1 mouse cellular context compared by ENCODE assay signal in the genomic region with DNA sequence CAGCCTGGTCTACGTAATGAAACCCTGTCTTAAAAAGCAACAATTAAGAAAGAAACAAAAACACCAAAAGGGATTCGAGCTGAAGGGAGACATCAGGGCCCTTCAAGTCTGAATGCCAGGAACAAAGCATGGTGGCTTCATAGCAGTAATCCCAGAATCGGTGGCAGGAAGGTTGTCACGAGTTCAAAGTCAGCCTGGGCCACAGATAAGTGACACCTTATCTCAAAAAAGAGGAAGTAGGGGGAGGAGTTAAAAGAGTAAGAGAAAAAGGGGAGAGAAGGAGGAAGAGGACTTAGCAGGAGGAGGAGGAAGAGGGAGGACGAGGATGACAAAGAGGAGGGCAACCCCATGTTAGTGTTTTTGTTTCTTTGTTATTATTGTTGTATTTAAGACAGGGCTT.
TF ChIP-seq lines count a peak whose summit lies in the region.

No protein-coding gene starts in this region.

TF ChIP-seq in MEL, 35 proteins besides CTCF, POLR2A, EP300 and RAD21:
- TF ChIP-seq UBTF (IDR thresholded peaks at IDR 0.05; ENCODE audit: borderline replicate concordance, insufficient read depth, low read depth, low read length) = no peak
- TF ChIP-seq CHD1 (IDR thresholded peaks at IDR 0.05; ENCODE audit: low read depth, low read length) = no peak
- peak; percentile 79 for TF ChIP-seq ETS1 (IDR thresholded peaks at IDR 0.05; ENCODE audit: low read depth, low read length)
- TF ChIP-seq NRF1 (IDR thresholded peaks at IDR 0.05; ENCODE audit: insufficient read depth, low read depth, low read length, poor library complexity, severe bottlenecking) = no peak
- TF ChIP-seq GABPA (IDR thresholded peaks at IDR 0.05; ENCODE audit: low read depth, low read length) = no peak
- TF ChIP-seq NELFE (IDR thresholded peaks at IDR 0.05; ENCODE audit: low read depth, low read length) = no peak
- TF ChIP-seq SIN3A (IDR thresholded peaks at IDR 0.05; ENCODE audit: low read length) = peak; percentile 54
- no peak for TF ChIP-seq ZMIZ1 (IDR thresholded peaks at IDR 0.05; ENCODE audit: low read depth, low read length)
- no peak for TF ChIP-seq ZKSCAN1 (IDR thresholded peaks at IDR 0.05; ENCODE audit: low read depth, low read length)
- no peak; the same call in 1 of the 2 replicates for TF ChIP-seq KAT2A (conservative IDR thresholded peaks at IDR 0.05; ENCODE audit: low read depth, low read length)
- no peak for TF ChIP-seq TAL1 (IDR thresholded peaks at IDR 0.05; ENCODE audit: low read length)
- TF ChIP-seq GATA1 (IDR thresholded peaks at IDR 0.05; ENCODE audit: low read depth, low read length) = peak; percentile 92
- no peak for TF ChIP-seq MAX (IDR thresholded peaks at IDR 0.05; ENCODE audit: low read length)
- TF ChIP-seq ELF1 (IDR thresholded peaks at IDR 0.05; ENCODE audit: low read depth, low read length) = peak; percentile 58; the same call in 1 of the 2 replicates
- TF ChIP-seq ZNF384 (IDR thresholded peaks at IDR 0.05; ENCODE audit: low read depth, low read length) = no peak
- TF ChIP-seq ZC3H11A (IDR thresholded peaks at IDR 0.05; ENCODE audit: low read depth, low read length) = no peak
- peak; percentile 79 for TF ChIP-seq RCOR1 (IDR thresholded peaks at IDR 0.05; ENCODE audit: low read depth, low read length)
- TF ChIP-seq POLR2AphosphoS2 (IDR thresholded peaks at IDR 0.05; ENCODE audit: low read length) = no peak; the same call in 1 of the 2 replicates
- 0 out of 2 replicates have a peak, but pooled peaks have one; percentile 39 for TF ChIP-seq MAZ (IDR thresholded peaks at IDR 0.05; ENCODE audit: low read depth, low read length)
- TF ChIP-seq MYC (IDR thresholded peaks at IDR 0.05; ENCODE audit: low read depth, low read length) = 0 out of 2 replicates have a peak, but pooled peaks have one; percentile 50
- 0 out of 2 replicates have a peak, but pooled peaks have one; percentile 21 for TF ChIP-seq TBP (IDR thresholded peaks at IDR 0.05; ENCODE audit: low read depth, low read length)
- no peak for TF ChIP-seq SMC3 (IDR thresholded peaks at IDR 0.05; ENCODE audit: low read depth, low read length)
- TF ChIP-seq MYB (IDR thresholded peaks at IDR 0.05; ENCODE audit: low read depth, low read length) = no peak
- TF ChIP-seq CHD2 (IDR thresholded peaks at IDR 0.05; ENCODE audit: low read length) = no peak
- TF ChIP-seq MEF2A (IDR thresholded peaks at IDR 0.05; ENCODE audit: extremely low read depth, insufficient replicate concordance, low read depth, low read length, poor library complexity, severe bottlenecking) = no peak
- no peak for TF ChIP-seq HCFC1 (IDR thresholded peaks at IDR 0.05; ENCODE audit: low read depth, low read length)
- no peak for TF ChIP-seq USF2 (IDR thresholded peaks at IDR 0.05; ENCODE audit: borderline replicate concordance in 1 of 2, insufficient read depth in 1 of 2, low read depth in 1 of 2, low read length in 2 of 2)
- no peak for TF ChIP-seq JUND (IDR thresholded peaks at IDR 0.05; ENCODE audit: low read depth, low read length)
- TF ChIP-seq USF1 (IDR thresholded peaks at IDR 0.05; ENCODE audit: low read depth, low read length) = peak; percentile 74
- peak; percentile 80 for TF ChIP-seq TCF12 (IDR thresholded peaks at IDR 0.05; ENCODE audit: low read depth, low read length)
- TF ChIP-seq MXI1 (IDR thresholded peaks at IDR 0.05; ENCODE audit: low read depth, low read length) = peak; percentile 46; the same call in 1 of the 2 replicates
- peak; percentile 94 for TF ChIP-seq BHLHE40 (IDR thresholded peaks at IDR 0.05; ENCODE audit: borderline replicate concordance, low read depth, low read length)
- no peak for TF ChIP-seq POLR2AphosphoS5 (IDR thresholded peaks at IDR 0.05; ENCODE audit: borderline replicate concordance, low read depth, low read length)
- no peak for TF ChIP-seq E2F4 (IDR thresholded peaks at IDR 0.05; ENCODE audit: borderline replicate concordance, low read depth, low read length)
- no peak for TF ChIP-seq MAFK (IDR thresholded peaks at IDR 0.05; ENCODE audit: borderline replicate concordance, low read depth, low read length)
